Mouse (Mus musculus) testis, postnatal 14 days (tissue): ENCODE measurements at regions not wholly inside any gene's neighbourhood (a gene's known extent, or its start where the extent isn't known, plus 50 kb on each side); places are given as distances from the start of the nearest gene placed in this dataset.
A peak's percentile ranks its signal among the peaks of the same experiment; 100 is the strongest.

Experiments used
- DNase-seq: peaks from one replicate; pipeline ENCODE4 v3.0.0; 2021; ENCODE audit warnings: low spot score

DNA sequence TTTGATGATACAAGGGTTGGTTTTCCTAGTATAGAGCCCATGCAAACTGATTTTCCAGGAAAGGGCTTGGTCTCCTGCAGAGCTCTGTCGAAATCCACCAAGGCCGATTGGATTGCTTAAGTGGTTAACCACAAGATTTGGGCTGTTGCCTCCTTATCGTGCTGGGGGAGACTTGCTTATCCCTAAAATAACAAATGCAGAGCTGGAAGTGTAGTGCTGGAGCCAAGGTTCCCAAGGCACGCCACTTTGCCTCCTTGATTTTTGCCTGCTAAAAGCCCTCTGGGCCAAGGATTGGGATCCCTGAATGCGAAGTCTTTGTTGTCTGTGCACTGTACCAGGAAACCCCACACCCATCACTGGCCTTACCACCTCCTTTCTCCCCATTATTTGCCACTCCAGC is 52.8 kb upstream of the Tmem178 start:
- peak; percentile 31 for DNase-seq

DNA sequence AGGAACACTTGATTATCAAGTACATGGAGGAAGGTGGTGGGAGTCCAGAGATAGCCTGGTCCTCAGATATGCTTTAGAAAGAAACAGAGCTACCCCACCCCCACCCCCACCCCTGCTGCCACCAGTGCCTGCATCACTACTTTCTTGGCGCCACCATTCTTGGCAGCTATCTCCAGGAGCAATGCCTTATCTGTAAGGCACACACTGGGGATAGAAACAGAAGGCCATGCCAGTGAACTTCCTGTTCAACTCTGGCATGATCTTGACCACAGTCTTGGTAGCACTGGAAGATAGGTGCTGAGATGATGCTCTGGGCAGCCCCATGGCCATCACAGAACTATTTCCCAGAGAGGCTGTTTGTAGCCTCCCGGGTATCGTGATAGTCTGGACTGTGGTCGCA is 55.3 kb upstream of the Tmem178 start:
- no peak for DNase-seq

DNA sequence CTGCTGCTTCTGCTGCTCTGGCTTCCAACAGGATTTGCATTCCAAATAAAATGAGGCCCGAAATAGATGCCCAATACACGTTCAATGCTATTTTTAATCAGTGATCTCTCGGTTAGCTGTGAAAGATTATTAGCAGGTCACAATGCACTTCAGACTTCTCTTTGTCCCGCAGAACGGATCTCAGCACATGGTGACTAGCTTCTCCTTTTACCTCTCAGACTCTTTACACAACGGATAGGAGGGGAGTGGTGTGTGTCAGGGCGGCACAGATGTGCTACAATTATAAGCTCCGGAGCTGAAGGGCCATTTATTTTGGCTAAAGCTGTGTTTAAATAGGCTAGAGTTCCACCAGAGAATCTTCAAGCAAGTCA is 56.7 kb upstream of the Tmem178 start:
- no peak for DNase-seq

DNA sequence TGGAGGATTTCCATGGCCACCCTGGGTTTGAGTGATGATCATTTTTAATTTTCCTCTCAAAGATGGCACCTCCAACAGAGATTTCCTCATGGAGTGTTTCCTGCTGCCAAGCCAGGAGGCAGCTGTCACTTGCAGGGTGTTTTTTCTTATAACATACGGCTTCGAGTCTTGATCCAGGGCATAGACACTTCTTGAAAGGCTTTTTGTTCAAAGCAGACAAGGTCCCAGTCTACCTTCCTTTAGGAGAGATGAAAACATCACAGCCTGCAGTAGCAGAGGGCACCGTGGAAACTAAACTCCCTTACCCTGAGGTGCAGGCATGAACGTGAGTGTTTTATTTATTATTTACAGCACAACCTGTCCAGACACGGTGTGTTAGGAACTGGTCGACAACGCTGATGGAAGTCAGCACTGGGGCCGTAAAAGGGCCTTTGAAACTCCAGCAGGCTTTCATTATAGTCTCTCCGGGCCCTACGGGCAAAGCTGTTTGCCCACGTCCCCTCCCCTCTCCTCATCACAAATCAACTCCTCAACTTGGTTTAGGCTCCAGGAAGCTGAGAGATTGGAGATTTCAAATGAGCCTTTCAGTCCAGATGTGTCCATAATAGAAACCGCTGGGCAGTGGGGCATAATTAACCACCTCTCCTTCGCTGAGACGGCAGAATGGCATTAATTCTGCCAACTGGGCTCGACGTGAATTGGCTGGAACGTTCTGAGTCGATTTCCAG is 57.2 kb upstream of the Tmem178 start:
- no peak for DNase-seq

DNA sequence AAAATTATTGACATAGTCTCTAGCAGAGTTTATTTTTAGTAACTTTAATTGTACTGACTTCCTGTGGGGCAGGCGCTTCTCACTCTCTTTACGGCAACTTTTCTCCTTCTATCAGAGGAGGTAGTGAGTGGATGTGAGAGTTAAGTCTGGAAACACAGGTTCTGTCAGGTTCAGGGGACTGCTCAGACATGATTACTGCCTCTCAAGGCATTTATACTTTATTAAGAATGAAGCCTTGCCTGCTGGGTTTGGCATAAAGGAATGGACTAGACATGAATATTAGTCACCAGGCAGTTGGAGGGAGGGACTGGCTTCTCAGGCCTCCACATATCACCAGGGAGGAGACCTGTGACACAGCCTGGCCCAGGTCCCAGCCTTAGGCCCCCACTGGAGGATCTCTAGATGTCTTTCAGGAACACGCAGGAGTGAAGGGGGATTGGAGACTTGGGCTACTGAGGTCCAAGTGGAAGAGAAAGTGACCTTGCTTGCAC is 58.2 kb upstream of the Tmem178 start:
- no peak for DNase-seq

DNA sequence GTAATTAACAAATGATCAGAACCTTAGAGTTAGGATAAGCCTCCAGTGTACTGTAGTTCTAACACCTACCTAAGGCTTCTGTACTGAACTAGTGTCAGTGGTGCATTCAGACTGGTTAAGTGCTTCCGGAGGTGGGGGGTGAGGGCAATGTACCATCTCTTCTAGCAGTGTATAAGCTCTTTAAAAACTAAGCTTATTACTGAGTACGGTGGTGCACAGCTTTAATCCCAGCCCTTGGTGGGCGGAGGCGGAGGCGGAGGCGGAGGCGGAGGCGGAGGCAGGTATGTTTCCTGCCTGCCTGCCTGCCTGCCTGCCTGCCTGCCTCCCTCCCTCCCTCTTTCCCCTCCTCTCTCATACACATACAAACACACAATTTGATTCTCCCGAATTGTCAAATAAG is 58.7 kb upstream of the Tmem178 start:
- no peak for DNase-seq

DNA sequence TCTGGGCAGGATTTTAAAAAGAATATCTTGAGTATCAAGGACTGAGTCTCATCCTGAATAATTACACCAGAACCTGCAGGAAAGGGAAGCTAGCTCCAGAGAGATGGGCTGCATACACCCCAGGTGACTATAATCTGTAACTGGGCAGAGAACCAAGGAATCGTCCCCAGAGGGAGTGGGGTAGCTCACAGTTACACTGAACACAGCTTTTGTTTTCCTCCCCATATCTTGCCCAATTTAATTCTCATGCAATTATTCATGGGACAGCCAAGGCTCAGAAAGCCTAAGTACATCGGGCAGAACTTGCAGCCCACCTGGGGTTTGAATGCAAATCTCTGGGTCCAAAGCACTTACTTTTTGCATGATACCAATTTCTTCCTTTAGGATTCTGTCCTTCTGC is 59.5 kb upstream of the Tmem178 start:
- DNase-seq = no peak

DNA sequence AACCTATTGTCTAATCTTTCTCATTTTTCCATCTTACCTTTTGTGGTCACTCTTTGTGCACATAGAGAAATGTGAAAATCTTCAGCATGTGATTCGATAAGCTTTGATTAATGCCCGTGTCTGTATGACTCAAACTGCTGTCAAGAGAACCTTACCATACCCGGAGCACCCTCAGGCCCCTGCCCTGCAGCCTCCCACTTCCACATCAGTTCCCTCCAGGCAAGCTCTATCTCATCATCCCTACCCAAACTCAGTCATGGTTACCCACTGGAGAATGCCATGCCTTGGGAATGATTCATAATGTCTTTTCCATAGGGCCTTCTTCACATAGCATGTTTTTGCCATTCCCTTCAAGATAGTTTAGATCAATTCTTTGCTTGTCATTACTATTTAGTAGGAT is 62.0 kb upstream of the Tmem178 start:
- DNase-seq = no peak

DNA sequence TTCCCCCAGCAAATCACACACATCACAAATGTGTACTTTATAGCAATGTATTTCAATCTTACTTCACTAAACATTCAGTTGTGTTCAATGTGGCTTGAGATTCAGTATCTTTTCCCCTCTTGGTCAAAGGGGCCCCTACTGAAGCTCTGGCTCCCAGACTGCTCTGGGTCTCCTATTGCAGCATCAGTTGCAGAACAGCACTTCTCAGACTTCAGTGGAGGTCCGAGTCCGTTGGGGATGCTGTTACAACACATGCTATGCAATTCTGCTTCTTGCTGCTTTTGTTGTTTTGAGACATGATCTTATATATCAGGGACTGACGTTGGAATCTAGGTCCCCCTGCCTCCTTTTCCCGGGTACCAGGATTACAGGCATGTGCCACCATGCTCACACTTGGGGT is 64.1 kb upstream of the Tmem178 start:
- DNase-seq = no peak

DNA sequence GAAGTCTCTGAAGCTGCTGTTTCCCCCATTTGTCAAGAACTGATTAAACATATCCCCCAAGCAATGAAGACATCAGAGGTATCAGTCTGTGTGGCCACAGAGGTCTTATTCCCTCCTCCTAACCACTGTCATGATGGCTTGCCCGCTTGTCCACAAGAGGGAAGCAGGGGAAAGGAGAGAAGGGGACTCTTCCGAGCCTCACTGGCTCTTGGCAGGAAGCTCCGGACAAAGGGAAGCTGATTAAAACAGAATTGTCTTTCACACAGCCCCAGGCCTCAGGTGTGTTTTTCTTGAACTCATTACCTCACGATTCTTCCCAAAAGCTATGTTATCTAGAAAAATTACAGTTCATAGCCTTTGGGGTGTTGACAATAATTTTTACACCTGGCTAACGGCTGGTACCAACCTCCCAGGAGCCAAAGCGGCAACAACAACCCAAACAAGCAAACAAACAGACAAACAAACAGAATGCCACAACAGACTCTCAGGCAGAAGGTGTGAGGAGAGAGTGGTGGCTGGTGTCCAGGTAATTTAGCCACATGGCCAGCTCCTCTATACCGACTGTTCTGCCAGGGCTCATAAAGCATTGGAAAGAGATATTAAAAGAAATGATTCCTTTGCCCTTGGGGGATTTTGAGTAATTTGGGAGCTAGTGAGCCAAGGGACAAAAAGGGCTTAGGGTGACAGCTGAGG is 68.9 kb upstream of the Tmem178 start:
- no peak for DNase-seq

DNA sequence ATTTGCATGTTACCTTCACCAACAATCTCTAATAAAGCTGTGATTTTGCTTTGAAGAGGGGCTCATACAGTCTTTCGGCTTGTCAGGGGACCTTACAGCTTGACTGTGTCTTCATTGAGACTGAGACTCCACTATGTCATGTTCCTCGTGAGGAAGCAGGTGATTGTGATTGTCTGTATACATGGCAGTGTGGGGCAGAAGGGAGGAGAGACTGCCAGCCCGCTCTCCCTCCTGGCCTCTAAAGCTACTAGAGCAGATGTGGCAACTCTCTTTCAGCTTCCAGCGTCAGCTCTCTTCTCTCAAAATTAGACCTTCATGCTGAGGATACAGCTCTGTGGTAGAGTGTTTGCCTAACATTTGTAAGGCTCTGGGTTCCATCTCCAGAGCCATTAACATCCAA is 73.5 kb upstream of the Tmem178 start:
- DNase-seq = no peak

DNA sequence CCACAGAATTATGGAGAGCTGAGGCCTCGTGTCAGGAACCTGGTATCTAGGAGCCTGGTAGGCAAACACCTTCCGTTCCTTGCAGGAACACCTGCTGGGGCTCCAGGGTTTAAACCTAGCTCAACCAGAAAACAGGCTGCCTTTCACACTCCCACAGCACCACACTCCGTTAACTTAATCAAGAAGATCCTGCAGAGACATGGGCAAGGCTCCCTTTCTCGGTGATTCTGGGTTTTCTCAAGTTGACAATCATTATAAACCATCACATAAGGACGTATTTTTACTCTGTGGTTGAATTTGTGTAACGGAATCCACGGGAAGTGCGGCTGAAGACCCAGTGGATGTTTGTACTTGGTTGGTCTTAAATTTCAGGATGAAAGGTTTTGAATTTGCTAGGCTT is 82.1 kb upstream of the Tmem178 start:
- DNase-seq = no peak

DNA sequence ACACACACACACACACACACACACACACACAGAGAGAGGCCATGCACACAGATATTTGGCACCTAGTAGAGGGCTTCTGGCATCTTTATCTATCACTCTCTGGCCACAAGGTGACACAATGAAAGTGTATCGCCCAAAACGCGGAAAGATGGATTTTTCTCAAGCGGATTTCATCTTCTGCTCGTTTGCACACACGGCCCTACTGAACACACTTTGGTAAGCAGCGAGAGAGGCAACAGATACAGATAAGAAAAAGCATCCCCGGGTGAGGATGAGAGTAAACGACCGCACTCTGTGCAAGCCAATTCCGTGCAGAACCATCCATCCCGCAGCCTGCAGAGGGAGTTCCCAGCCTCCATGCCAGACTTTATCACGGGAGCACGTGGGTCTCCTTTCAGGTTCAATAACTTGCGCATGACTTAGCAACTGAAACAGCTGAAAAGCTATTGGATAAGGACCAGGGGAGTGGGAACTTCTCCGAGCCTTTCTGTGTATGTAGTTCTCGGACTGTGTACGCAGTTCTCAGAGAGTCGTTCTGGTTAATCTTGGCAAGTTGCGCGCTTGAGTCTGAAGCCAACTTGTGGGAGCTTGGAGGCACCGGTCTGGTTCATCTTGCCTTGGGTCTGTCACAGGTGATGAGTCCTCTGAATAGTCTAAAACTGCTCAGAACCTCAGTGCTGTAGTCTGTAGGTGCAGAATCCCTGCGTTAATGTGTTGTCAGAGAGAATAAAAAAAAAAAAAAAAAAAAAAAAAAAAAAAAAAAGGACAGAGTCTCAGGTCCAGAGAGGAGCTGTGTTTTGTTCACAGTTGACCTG is 97.2 kb upstream of the Tmem178 start:
- no peak for DNase-seq

DNA sequence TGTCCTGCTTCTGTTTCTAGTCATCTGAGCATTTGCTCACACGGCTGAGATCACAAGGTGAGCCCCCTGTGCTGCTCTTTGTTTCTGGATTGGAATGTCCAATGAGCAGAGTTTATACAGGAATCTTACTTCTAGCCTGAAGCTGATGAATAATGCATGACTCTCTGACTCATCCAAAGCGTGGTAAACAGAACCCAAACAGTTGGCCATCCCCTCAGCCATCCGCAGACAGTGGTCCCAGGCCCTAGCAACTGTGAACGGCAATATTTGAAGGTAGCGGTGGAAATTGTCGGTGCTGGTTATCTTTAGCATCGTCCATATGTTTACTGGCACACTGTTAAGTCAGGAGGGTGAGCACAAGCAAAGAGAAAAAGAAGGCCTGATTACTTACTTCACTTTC is 99.1 kb upstream of the Tmem178 start:
- DNase-seq = no peak

DNA sequence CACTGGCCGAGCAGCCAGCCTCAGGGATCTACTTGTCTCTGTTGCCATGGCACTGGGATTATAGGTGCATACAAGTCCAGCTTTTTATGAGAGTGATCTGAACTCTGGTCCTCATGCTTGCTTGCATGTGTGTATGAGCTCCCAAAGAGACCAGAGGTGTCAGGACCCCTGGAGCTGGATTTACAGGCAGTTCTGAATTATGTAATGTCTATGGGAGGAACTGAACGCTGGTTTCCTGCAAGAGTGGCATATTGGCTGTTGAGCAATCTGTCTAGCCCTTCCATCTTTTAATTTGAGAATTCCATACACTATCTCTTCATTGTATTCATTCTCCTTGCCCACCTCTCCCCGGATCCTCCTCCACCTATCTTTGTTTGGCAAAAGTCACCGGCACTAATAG is 102.5 kb upstream of the Tmem178 start:
- DNase-seq = no peak

DNA sequence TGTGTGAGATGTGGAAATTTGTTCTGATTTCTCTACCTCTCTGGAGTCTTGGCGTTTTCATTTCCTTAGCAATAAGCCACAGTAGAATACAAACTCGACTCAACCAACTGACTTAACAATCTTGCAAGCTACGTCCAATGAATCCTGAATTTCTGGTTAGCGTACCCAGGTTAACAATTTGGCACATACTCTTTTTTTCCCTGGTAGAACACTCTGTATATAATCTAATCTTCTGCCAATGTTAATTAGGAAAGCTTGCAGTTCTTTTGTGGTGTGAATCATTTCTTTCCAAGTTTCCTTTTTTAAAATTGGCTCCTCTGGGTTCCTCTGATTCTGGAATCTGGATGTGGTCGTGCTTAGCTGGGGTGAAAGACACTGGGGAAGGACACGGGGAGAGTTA is 103.5 kb upstream of the Tmem178 start:
- no peak for DNase-seq

DNA sequence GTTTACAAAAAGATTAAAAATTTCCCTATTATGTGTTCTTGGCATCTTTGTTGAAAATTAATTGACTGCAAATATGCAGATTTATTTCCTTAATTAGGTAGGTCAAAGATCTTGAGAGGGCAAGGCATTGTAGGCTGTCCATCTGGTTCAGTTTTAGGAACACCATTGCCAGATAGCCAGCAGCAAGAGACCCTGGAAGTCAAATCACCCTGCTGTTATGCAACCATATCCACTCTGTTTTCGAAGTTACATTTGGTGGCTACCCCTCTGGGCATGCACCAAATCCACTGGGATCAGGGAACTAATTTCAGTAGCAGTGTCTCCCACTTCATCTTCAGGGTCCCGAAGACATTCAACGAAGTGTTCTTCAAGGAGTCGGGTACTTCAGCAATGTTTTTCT is 104.0 kb upstream of the Tmem178 start:
- no peak for DNase-seq

DNA sequence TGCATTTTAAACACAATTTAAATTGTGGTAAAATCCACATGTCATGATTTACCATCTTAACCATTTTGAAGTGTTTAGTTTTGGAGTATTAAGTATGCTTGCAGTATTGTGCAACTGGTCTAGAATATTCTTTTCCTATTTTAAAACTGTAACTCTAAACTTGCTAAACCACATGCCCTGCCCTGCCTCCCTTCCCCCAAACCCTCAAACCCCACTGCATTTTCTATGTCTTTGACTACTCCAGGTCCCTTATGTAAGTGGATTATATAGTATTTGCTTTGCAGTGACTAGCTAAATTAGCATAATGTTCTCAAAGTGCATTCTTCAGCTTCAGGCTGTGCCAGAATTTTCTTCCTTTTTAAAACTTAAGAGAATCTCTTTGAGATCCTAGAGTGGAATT is 106.4 kb upstream of the Map4k3 start:
- DNase-seq = no peak

DNA sequence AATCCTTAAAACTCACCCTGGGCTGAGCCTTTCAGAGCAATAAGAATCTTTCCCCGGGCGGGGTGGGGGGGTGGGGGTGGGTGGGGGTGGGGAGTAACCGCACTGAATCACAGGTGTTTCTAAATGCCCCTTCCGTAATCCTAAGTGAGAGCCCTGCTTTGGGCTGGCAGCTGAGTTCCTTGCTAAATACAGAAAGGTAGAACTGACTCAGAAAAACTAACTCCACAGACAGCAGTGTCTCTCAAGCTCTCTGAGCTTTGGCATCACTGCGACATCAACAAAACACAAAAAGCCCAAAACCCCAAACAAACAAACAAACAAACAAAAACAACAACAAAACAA is 105.9 kb upstream of the Map4k3 start:
- DNase-seq = no peak

DNA sequence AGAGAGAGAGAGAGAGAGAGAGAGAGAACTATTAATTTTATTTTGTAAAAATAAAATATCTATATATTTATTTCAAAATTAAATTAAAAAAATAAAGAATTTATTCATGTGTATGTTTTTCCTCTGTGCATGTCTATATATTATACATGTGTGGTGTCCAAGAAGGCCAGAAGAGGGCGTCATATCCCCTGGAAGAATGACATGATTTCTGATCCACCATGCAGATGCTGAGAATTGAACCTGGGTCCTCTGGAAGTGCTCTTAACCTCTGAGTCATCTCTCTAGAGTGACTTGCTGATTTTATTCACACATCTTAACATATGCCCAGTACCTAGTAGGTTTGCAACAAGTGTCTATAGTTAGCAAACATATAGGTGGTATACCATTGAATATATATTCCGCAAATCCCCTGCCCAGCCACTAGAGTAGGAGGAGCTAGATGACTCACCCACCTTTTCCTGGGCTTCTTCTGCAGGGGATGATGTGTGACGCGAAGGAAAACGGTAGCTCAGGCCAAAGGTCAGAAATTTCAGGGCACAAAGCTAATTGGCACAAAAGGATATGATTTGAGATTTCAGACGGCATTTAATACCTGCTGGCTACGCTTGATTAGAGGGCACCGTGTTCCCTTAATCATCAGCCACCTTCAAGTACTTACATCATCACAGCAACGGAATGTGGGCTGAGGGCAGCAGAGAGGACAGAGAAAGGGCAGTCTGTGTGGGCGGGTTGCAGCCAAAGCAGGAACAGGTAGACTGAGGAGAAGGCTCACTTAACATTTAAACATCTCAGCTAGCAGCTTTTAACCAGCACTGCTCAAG is 105.3 kb upstream of the Map4k3 start:
- DNase-seq = no peak

DNA sequence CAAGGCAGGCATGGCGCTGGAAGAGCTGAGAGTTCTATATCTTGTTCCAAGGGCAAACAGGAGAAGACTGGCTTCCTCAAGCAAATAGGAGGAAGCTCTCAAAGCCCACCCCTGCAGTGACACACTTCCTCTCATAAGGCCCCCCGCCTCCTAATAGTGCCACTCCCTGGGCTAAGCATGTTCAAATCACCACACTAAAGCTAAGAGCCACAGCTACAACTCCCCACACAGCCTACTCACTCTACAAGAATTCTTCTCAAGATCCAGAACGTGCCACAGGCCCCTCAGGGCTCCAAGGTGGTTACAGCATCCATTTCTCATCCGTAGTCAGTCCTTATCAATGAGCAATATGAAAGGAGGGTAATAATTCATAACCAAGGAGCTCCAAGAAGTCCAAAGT is 103.4 kb upstream of the Map4k3 start:
- no peak for DNase-seq

DNA sequence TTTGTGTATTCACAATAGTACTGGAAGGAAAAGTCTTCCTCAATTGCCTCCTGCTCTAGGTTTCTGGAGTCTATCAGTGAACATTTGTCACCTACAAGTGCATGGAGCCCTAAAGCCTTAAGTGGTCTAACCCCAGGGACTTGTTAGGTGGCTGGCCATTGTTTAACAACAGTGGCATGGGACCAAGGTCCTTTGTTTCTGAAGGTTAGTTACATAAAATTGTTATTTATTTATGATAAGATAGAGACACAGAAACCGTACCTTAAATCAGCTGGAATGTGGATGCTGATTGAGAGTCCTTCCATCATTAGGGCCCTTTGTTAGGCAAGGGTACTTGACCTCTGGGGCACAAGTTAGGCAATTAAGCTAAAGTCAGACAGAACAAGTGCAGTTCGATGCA is 99.6 kb upstream of the Map4k3 start:
- DNase-seq = no peak
